Mouse (Mus musculus): ENCODE results near the gene Armc7. TPM values are rescaled to one million over a fixed set of nuclear protein-coding genes. Genes with fewer than 3 reads are reported as not detected.

Armc7 gene
- polyA plus RNA-seq, 1 experiment from 2014 or later = 7.0 TPM

DNA sequence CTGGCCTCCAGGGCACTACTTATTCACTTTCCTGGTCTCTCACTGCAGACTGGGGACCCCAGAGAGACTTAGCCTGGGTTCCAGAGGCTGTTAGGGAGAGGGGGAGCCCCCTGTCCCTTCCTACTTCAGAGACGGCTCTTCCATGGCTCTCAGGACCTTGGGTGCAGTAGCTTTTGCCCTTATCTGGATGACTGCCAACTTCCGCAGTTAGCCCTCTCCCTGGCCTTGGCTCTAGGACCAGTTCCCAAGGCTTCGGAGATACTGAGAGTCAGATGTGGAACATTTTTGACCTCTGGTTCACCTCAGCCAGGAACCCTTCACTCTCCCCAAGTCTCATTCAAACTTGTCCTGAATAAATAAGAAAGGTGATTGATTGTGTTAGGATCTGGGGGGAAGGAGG, 28.6 kb upstream of the Armc7 start:
- TF ChIP-seq CTCF (IDR thresholded peaks at IDR 0.05; ENCODE audit: low read depth) = no peak
- H3K9ac ChIP-seq (ENCODE audit: low read depth, low read length) = peak overlapping the region; percentile 34; the same call in 1 of the 2 replicates
- no peaks in the 10 kb centered on the region for H3K9me3 ChIP-seq (ENCODE audit: control insufficient read depth)
- H3K36me3 ChIP-seq (ENCODE audit: control insufficient read depth, insufficient read depth) = no peaks in the 10 kb centered on the region
- WGBS = 26% methylated on average over 3 of the region's 3 CpGs
- peak overlapping the region; percentile 48 for H3K4me2 ChIP-seq (replicated peaks; ENCODE audit: low read depth)
- peaks cover 16% of the 10 kb centered on the region; the same call in 1 of the 2 replicates for H3K4me1 ChIP-seq (replicated peaks; ENCODE audit: control insufficient read depth, insufficient read depth, low read length)
- H3K27me3 ChIP-seq (replicated peaks; ENCODE audit: control insufficient read depth, insufficient read depth, low read length) = no peaks in the 10 kb centered on the region
- peak overlapping the region; percentile 87 for H3K27ac ChIP-seq (ENCODE audit: low read depth, low read length)
- no peak for ATAC-seq
- no peak overlapping the region for H3K4me3 ChIP-seq (ENCODE audit: low read depth, low read length)

DNA sequence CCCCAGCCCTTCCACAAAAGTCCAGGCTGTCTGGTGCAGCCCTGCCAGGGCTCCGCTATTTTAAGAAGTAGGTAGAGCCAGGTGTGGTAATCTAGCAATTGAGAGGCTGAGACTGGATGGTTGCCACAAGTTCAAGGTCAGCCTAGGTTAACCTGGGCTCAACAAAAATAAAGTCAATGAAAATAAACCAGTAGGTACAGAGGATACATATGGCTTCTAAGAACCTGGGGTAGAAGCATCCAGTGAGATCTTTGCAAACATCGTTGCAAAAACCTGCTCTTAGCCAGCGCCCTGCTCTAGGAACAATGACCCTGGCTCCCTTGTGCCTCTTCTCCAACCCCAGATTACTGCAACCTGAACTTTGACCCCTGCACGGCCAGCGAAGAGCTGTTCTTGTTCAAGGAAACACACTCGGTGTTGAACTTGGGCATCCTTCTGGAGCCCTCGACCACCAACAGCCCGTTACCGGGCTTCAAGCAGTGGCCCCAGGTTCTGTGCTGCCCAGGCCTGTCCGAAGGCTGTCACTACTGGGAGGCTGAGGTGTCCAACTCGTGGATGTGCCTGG, 28.1 kb upstream of the Armc7 start:
- Histone ChIP-seq H3K4me3 (ENCODE audit: low read depth, low read length) (no peak overlapping the region), H3K27ac (ENCODE audit: low read depth, low read length) (peak overlapping the region; percentile 87), H3K9ac (ENCODE audit: low read depth, low read length) (peak overlapping the region; percentile 34; the same call in 1 of the 2 replicates), H3K9me3 (ENCODE audit: control insufficient read depth) (no peaks in the 10 kb centered on the region), H3K36me3 (ENCODE audit: control insufficient read depth, insufficient read depth) (no peaks in the 10 kb centered on the region), H3K27me3 (replicated peaks; ENCODE audit: control insufficient read depth, insufficient read depth, low read length) (no peaks in the 10 kb centered on the region), H3K4me1 (replicated peaks; ENCODE audit: control insufficient read depth, insufficient read depth, low read length) (peaks cover 16% of the 10 kb centered on the region; the same call in 1 of the 2 replicates), H3K4me2 (replicated peaks; ENCODE audit: low read depth) (peak overlapping the region; percentile 48)
- peak; percentile 14 for ATAC-seq
- no peak for TF ChIP-seq CTCF (IDR thresholded peaks at IDR 0.05; ENCODE audit: low read depth)
- 48% methylated on average over 11 of the region's 11 CpGs for WGBS

DNA sequence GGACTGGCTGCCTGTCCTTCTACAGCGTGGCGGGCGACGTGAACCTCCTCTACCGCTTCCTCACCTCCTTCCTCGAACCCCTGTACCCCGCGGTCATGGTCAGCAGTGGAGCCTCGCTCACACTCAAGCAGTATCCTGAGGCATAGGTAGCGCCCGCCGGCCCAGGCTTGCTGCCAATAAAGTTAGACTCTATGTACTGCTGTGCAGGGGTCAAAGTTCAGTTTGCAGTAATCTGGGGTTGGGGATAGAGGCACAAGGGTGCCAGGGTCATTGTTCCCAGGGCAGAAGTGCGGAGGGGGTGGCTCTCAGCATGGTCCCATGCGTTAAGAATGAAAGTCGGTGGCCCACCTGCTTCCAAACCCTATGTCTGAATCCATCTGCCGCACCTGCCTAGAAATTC, 27.4 kb upstream of the Armc7 start:
- no peaks in the 10 kb centered on the region for H3K27me3 ChIP-seq (replicated peaks; ENCODE audit: control insufficient read depth, insufficient read depth, low read length)
- no peak overlapping the region for H3K4me3 ChIP-seq (ENCODE audit: low read depth, low read length)
- H3K27ac ChIP-seq (ENCODE audit: low read depth, low read length) = peak overlapping the region; percentile 87
- 47% methylated on average over 16 of the region's 16 CpGs for WGBS
- no peaks in the 10 kb centered on the region for H3K9me3 ChIP-seq (ENCODE audit: control insufficient read depth)
- H3K9ac ChIP-seq (ENCODE audit: low read depth, low read length) = 0 out of 2 replicates have a peak overlapping the region, but pooled peaks have one; percentile 17
- H3K4me1 ChIP-seq (replicated peaks; ENCODE audit: control insufficient read depth, insufficient read depth, low read length) = peaks cover 16% of the 10 kb centered on the region; the same call in 1 of the 2 replicates
- ATAC-seq = peak; percentile 60
- no peak for TF ChIP-seq CTCF (IDR thresholded peaks at IDR 0.05; ENCODE audit: low read depth)
- H3K4me2 ChIP-seq (replicated peaks; ENCODE audit: low read depth) = peak overlapping the region; percentile 48
- H3K36me3 ChIP-seq (ENCODE audit: control insufficient read depth, insufficient read depth) = no peaks in the 10 kb centered on the region

DNA sequence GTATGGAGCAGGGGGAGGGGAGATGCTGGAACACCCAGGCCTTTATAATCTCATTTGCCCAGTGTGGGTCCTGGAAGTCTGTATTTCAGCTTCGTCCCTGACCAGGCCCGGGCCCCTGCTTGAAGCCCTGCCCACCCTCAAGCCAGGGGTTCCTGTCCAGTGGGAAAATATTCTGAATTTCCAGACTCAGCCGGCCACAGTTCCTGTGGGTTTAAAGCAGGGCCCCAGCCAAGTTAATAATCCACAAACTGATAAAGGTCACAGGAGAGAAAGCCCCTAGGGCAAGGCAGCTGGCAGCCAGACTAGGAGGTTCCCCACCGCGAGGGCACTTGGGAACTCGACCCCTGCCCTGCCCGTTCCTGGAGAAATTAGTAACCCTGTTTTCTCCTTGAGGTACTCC, 26.5 kb upstream of the Armc7 start:
- Histone ChIP-seq H3K9me3 (ENCODE audit: control insufficient read depth) (no peaks in the 10 kb centered on the region), H3K4me2 (replicated peaks; ENCODE audit: low read depth) (peak overlapping the region; percentile 37; the same call in 1 of the 2 replicates), H3K36me3 (ENCODE audit: control insufficient read depth, insufficient read depth) (no peaks in the 10 kb centered on the region), H3K4me1 (replicated peaks; ENCODE audit: control insufficient read depth, insufficient read depth, low read length) (peaks cover 16% of the 10 kb centered on the region; the same call in 1 of the 2 replicates), H3K4me3 (ENCODE audit: low read depth, low read length) (no peak overlapping the region), H3K27me3 (replicated peaks; ENCODE audit: control insufficient read depth, insufficient read depth, low read length) (no peaks in the 10 kb centered on the region), H3K9ac (ENCODE audit: low read depth, low read length) (peak overlapping the region; percentile 11; the same call in 1 of the 2 replicates), H3K27ac (ENCODE audit: low read depth, low read length) (peak overlapping the region; percentile 87)
- WGBS = 33% methylated on average over 7 of the region's 7 CpGs
- no peak for ATAC-seq
- no peak for TF ChIP-seq CTCF (IDR thresholded peaks at IDR 0.05; ENCODE audit: low read depth)

DNA sequence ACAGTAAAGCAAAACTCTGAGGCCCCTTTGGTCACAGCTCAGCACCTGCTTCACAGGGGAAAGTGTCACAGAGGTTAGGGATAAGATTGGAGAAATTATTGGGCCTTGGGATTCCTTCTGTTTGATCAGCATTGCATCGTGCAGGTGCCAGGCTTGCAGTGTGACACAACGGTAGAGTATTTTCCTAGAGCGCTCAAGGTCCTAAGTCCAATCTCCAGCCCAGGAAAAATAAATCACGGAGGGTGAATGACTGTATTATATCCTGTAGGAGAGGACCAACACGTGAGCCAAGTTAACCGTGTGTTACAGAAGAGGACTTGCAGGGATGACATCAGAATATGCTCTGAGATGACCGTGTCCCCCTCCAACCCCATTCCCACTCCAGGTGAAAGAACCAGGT, 25.3 kb upstream of the Armc7 start:
- Histone ChIP-seq H3K9ac (ENCODE audit: low read depth, low read length) (no peak overlapping the region), H3K4me3 (ENCODE audit: low read depth, low read length) (no peak overlapping the region), H3K27ac (ENCODE audit: low read depth, low read length) (peak overlapping the region; percentile 87), H3K4me2 (replicated peaks; ENCODE audit: low read depth) (peak overlapping the region; percentile 37), H3K36me3 (ENCODE audit: control insufficient read depth, insufficient read depth) (no peaks in the 10 kb centered on the region), H3K4me1 (replicated peaks; ENCODE audit: control insufficient read depth, insufficient read depth, low read length) (peaks cover 16% of the 10 kb centered on the region; the same call in 1 of the 2 replicates), H3K9me3 (ENCODE audit: control insufficient read depth) (no peaks in the 10 kb centered on the region), H3K27me3 (replicated peaks; ENCODE audit: control insufficient read depth, insufficient read depth, low read length) (no peaks in the 10 kb centered on the region)
- peak; percentile 85 for ATAC-seq
- no peak for TF ChIP-seq CTCF (IDR thresholded peaks at IDR 0.05; ENCODE audit: low read depth)
- 48% methylated on average over 7 of the region's 7 CpGs for WGBS

DNA sequence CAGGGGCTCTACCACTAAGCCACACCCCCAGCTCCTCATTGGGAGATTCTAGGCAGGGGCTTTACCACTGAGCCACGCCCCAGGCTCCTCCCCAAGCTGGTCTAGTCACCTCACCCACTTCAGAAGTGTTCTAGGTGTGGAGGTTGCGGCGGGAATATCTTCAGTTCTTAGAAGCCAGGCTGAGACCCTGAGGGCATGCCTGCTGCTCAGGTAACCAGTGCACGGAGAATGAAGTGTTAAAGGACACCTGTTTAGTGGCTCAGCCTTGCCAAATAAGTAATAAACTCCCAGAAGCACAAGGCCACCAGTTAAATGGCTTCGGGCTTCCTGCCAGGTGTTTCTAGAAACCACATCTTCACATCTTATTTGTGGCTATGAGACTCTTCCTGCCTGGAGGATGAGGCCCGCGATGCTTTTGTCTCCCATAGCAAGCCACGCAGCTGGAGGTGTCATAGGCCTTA, 23.7 kb upstream of the Armc7 start:
- ATAC-seq = no peak
- no peaks in the 10 kb centered on the region for H3K9me3 ChIP-seq (ENCODE audit: control insufficient read depth)
- H3K4me2 ChIP-seq (replicated peaks; ENCODE audit: low read depth) = no peak overlapping the region
- no peak overlapping the region for H3K9ac ChIP-seq (ENCODE audit: low read depth, low read length)
- H3K4me1 ChIP-seq (replicated peaks; ENCODE audit: control insufficient read depth, insufficient read depth, low read length) = peaks cover 18% of the 10 kb centered on the region
- H3K27me3 ChIP-seq (replicated peaks; ENCODE audit: control insufficient read depth, insufficient read depth, low read length) = no peaks in the 10 kb centered on the region
- 68% methylated on average over 8 of the region's 8 CpGs for WGBS
- H3K4me3 ChIP-seq (ENCODE audit: low read depth, low read length) = no peak overlapping the region
- no peaks in the 10 kb centered on the region for H3K36me3 ChIP-seq (ENCODE audit: control insufficient read depth, insufficient read depth)
- no peak for TF ChIP-seq CTCF (IDR thresholded peaks at IDR 0.05; ENCODE audit: low read depth)
- H3K27ac ChIP-seq (ENCODE audit: low read depth, low read length) = no peak overlapping the region

Measured in intestine, postnatal 0 days (tissue).